8 mouse cellular contexts compared by ENCODE assay signal in the genomic region with DNA sequence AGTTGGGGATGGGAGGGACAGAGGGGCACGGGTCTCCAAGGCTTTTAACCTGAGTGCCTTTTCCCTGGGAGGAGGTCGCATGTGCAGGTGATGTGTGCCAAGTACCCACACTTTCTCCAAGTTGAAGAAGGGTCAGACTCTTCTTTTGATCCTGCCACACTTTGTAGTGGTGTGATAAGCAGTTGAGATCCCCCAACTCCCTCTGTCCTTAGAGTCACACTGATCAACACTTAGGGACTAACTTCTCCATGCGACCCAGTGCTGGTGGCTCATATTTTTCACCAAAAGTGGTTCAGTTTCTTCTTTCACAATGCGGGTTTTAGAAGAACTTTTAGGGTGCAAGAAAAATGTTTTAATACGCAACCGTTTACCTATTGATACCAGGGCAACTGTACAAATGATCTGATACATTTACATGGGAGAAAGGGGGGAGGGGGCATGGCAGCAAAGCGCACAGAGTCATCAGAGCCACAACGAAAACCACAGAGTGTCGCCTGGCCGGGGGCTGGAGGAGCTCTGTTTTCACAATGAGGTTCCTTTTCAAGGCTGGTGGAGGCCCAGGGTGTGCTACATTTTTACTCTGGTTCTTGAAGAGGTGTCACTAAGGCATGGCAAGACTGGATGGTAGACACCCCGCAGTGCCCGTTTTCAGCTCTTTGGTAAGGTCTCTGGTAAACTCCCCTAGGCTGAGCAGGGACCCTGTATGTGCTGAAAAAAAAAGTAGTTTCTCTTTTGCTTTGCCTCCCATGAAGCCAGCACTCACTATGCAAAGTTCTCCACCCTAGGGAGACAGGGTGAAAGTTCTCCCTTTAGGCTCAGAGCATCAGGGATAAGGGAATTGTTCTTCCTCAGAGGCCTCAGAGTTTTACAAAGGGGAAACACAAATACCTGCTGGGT. TPM values are rescaled to one million over a fixed set of nuclear protein-coding genes. Genes with fewer than 3 reads are reported as not detected.
DNase-seq lines count a peak whose midpoint lies in the region; ATAC-seq and TF ChIP-seq lines count a peak whose summit lies in the region.

No protein-coding gene starts in this region.

- TF ChIP-seq POLR2A in heart, adult 2 months (IDR thresholded peaks at IDR 0.05; ENCODE audit: insufficient read depth, low read depth, low read length), result 0 out of 2 replicates have a peak, but pooled peaks have one; percentile 27

- H3K4me1 ChIP-seq in heart, adult 2 months (ENCODE audit: control insufficient read depth, insufficient read depth, low read length), result peaks cover 2% of the 10 kb centered on the region; the same call in 1 of the 2 replicates
- no peaks in the 10 kb centered on the region for H3K4me1 ChIP-seq in embryonic facial prominence, embryonic 11.5 days (ENCODE audit: control insufficient read depth, insufficient read depth, low read length)
- H3K4me1 ChIP-seq in hindbrain, postnatal 0 days (ENCODE audit: insufficient read depth, low read length), result 0 out of 2 replicates have a peak, but pooled peaks cover 3% of the 10 kb centered on the region

- peak overlapping the region; percentile 89 for H3K9ac ChIP-seq in heart, adult 2 months (ENCODE audit: low read depth, low read length)
- H3K9ac ChIP-seq in embryonic facial prominence, embryonic 11.5 days (replicated peaks; ENCODE audit: low read length), result peak overlapping the region; percentile 47; the same call in 1 of the 2 replicates
- H3K9ac ChIP-seq in hindbrain, postnatal 0 days (replicated peaks; ENCODE audit: low read length), result no peak overlapping the region

- no peaks in the 10 kb centered on the region for H3K27me3 ChIP-seq in heart, adult 2 months (ENCODE audit: control insufficient read depth, insufficient read depth, low read length)
- H3K27me3 ChIP-seq in embryonic facial prominence, embryonic 11.5 days (ENCODE audit: control insufficient read depth, insufficient read depth, low read length), result peaks cover 2% of the 10 kb centered on the region
- 0 out of 2 replicates have a peak, but pooled peaks cover 3% of the 10 kb centered on the region for H3K27me3 ChIP-seq in hindbrain, postnatal 0 days (ENCODE audit: insufficient read depth, low read length)

- no peaks in the 10 kb centered on the region for H3K9me3 ChIP-seq in embryonic facial prominence, embryonic 11.5 days (replicated peaks; ENCODE audit: control insufficient read depth, low read length)
- H3K9me3 ChIP-seq in hindbrain, postnatal 0 days (ENCODE audit: low read length), result no peaks in the 10 kb centered on the region

- no peak for TF ChIP-seq EP300 in heart, adult 2 months (IDR thresholded peaks at IDR 0.05; ENCODE audit: insufficient read depth, low read depth, low read length)

- peak in 1 of 2 experiments; percentile 17 for DNase-seq in heart, adult 2 months
- DNase-seq in heart, postnatal 25 days (ENCODE audit: low spot score), result no peak
- DNase-seq in embryonic facial prominence, embryonic 11.5 days (ENCODE audit: low spot score), result no peak
- DNase-seq in hindbrain, postnatal 0 days (ENCODE audit: low spot score), result no peak
- DNase-seq in thymus, postnatal 36 days, result no peak
- no peak for DNase-seq in c-Kit-positive CD71-positive TER-119-positive erythroid progenitor cells, embryonic 14.5 days (ENCODE audit: low spot score)
- no peak for DNase-seq in kidney, postnatal 25 days

- WGBS in heart, adult 2 months, result 53% methylated on average over 12 of the region's 12 CpGs
- WGBS in embryonic facial prominence, embryonic 11.5 days, result 28% methylated on average over 12 of the region's 12 CpGs
- WGBS in hindbrain, postnatal 0 days, result 41% methylated on average over 12 of the region's 12 CpGs

- H3K4me3 ChIP-seq in heart, adult 2 months, result peak overlapping the region; percentile 52
- H3K4me3 ChIP-seq in embryonic facial prominence, embryonic 11.5 days (ENCODE audit: low read depth, low read length), result peak overlapping the region; percentile 32
- peak overlapping the region; percentile 26 for H3K4me3 ChIP-seq in hindbrain, postnatal 0 days (ENCODE audit: low read length)

- intact Hi-C loops in heart, adult 2 months (cut with DNase I), result loop anchor here (2.0 kb wide), 2 partner anchors 17 to 31 kb away; a partner anchor contains a TSS
- intact Hi-C loops in heart, postnatal 25 days (cut with DNase I), result loop anchor here (5.0 kb wide), 1 partner anchor 33 kb away; a partner anchor contains a TSS

- no peak for ATAC-seq in embryonic facial prominence, embryonic 11.5 days (replicated peaks; ENCODE audit: insufficient number of reproducible peaks, low FRiP score, low TSS enrichment, low read depth)
- no peak for ATAC-seq in hindbrain, postnatal 0 days
- ATAC-seq in megakaryocyte-erythroid progenitor cell, adult 5-6 weeks (replicated peaks; ENCODE audit: low FRiP score, low TSS enrichment, poor library complexity, severe bottlenecking), result peak; percentile 25

- peak overlapping the region; percentile 78 for H3K4me2 ChIP-seq in embryonic facial prominence, embryonic 11.5 days (ENCODE audit: low read depth, low read length)
- H3K4me2 ChIP-seq in hindbrain, postnatal 0 days (ENCODE audit: low read depth, low read length), result peak overlapping the region; percentile 57

- H3K27ac ChIP-seq in heart, adult 2 months, result peak overlapping the region; percentile 92
- H3K27ac ChIP-seq in embryonic facial prominence, embryonic 11.5 days (replicated peaks; ENCODE audit: low read depth, low read length), result no peak overlapping the region
- no peak overlapping the region for H3K27ac ChIP-seq in hindbrain, postnatal 0 days

- H3K79me2 ChIP-seq in heart, adult 2 months (replicated peaks; ENCODE audit: control insufficient read depth, insufficient read depth, low read length), result no peaks in the 10 kb centered on the region

- no peaks in the 10 kb centered on the region for H3K36me3 ChIP-seq in heart, adult 2 months (ENCODE audit: control insufficient read depth, insufficient read depth, low read length)
- H3K36me3 ChIP-seq in embryonic facial prominence, embryonic 11.5 days (replicated peaks; ENCODE audit: control insufficient read depth, insufficient read depth, low read depth, low read length), result no peaks in the 10 kb centered on the region
- H3K36me3 ChIP-seq in hindbrain, postnatal 0 days (ENCODE audit: insufficient read depth, low read length), result no peaks in the 10 kb centered on the region

- no peak for TF ChIP-seq CTCF in heart, adult 2 months (IDR thresholded peaks at IDR 0.05)
- TF ChIP-seq CTCF in hindbrain, postnatal 0 days (IDR thresholded peaks at IDR 0.05; ENCODE audit: low read depth), result no peak

RNA-seq across cellular contexts. Expression of a gene that starts 0.7 kb away (rescaled TPM):
- 1 to 10 TPM; 1.0 to 1.1 TPM for total RNA-seq in heart, adult 2 months (2021)
- polyA plus RNA-seq in heart, adult 2 months (2012; rRNA removed), result 0.43 and 0.44 TPM in 2 replicates
- 1 to 10 TPM in 1 of 2 experiments, under 1 TPM in 1; 0.83 to 1.8 TPM for total RNA-seq in heart, postnatal 25 days (2021)
- 0.22 TPM in 1 of 2 replicates, not detected in the other for polyA plus RNA-seq in embryonic facial prominence, embryonic 11.5 days (2014; fragmentation: Nextera tagmentation; extraction: Ambion mirVana)
- total RNA-seq in hindbrain, postnatal 0 days (2014; rRNA removed), result 0.21 TPM in 1 of 2 replicates, not detected in the other
- polyA plus RNA-seq in hindbrain, postnatal 0 days (2015; fragmentation: Nextera tagmentation; extraction: Ambion mirVana), result 0.52 and 0.53 TPM in 2 replicates
- total RNA-seq in megakaryocyte-erythroid progenitor cell, adult 5-6 weeks (2014; fragmentation: Nextera tagmentation), result 7.8 and 9.6 TPM in 2 replicates
- total RNA-seq in megakaryocyte-erythroid progenitor cell, adult 5-6 weeks (2017), result 3.4 and 6.4 TPM in 2 replicates

RNA-seq across cellular contexts. Expression of a gene that starts 30.8 kb away (rescaled TPM):
- 1 to 10 TPM; 1.4 to 1.5 TPM for total RNA-seq in heart, adult 2 months (2021)
- polyA plus RNA-seq in heart, adult 2 months (2012; rRNA removed), result 0.88 and 1.5 TPM in 2 replicates
- total RNA-seq in heart, postnatal 25 days (2021), result 1 to 10 TPM; 1.5 to 2.1 TPM
- 9.5 and 10.2 TPM in 2 replicates for polyA plus RNA-seq in embryonic facial prominence, embryonic 11.5 days (2014; fragmentation: Nextera tagmentation; extraction: Ambion mirVana)
- 25.5 and 25.6 TPM in 2 replicates for total RNA-seq in hindbrain, postnatal 0 days (2014; rRNA removed)
- polyA plus RNA-seq in hindbrain, postnatal 0 days (2015; fragmentation: Nextera tagmentation; extraction: Ambion mirVana), result 8.4 and 10.4 TPM in 2 replicates
- total RNA-seq in megakaryocyte-erythroid progenitor cell, adult 5-6 weeks (2014; fragmentation: Nextera tagmentation), result not detected in 2 replicates
- total RNA-seq in megakaryocyte-erythroid progenitor cell, adult 5-6 weeks (2017), result not detected in 2 replicates
